Mouse (Mus musculus) midbrain, embryonic 16.5 days (tissue): ENCODE results near the gene Fam222b. TPM values are rescaled to one million over a fixed set of nuclear protein-coding genes. Genes with fewer than 3 reads are reported as not detected.

Source experiments
- ATAC-seq: fragments of 200-750 bp; cut with Nextera tagmentation; 2 replicates; pipeline ENCODE4 v1.8.0; 2017; ENCODE audit warnings: moderate TSS enrichment
- H3K27ac ChIP-seq: fragments of 300-500 bp; sonication (generic); 2 replicates; pipeline ENCODE4 v1.5.1; 2014; ENCODE audit warnings: mild to moderate bottlenecking, low read length, mixed read lengths
- H3K27me3 ChIP-seq: fragments of 300-500 bp; sonication (generic); 2 replicates; pipeline ENCODE4 v1.6.1; 2014; ENCODE audit warnings: low read depth, low read length, mixed read lengths; ENCODE audit not compliant: control insufficient read depth, insufficient read depth
- H3K36me3 ChIP-seq: fragments of 300-500 bp; sonication (generic); 2 replicates; pipeline ENCODE4 v1.6.1; 2014; ENCODE audit warnings: mild to moderate bottlenecking, low read length, moderate library complexity, mixed read lengths; ENCODE audit not compliant: control insufficient read depth, insufficient read depth
- H3K4me1 ChIP-seq: fragments of 300-500 bp; sonication (generic); 2 replicates; pipeline ENCODE4 v1.6.1; 2014; ENCODE audit warnings: mild to moderate bottlenecking, low read length, mixed read lengths; ENCODE audit not compliant: control insufficient read depth, insufficient read depth
- H3K4me2 ChIP-seq: fragments of 300-500 bp; sonication (generic); 2 replicates; pipeline ENCODE4 v1.6.1; 2014; ENCODE audit warnings: mild to moderate bottlenecking, low read length, mixed read lengths
- H3K4me3 ChIP-seq: fragments of 300-500 bp; sonication (generic); 2 replicates; pipeline ENCODE4 v1.5.1; 2014; ENCODE audit warnings: low read depth, mild to moderate bottlenecking, low read length, moderate library complexity, mixed read lengths
- H3K9ac ChIP-seq: fragments of 300-500 bp; sonication (generic); 2 replicates; pipeline ENCODE4 v1.6.1; 2014; ENCODE audit warnings: low read depth, low read length, mixed read lengths
- H3K9me3 ChIP-seq: fragments of 300-500 bp; sonication (generic); replicated peaks from 2 replicates; pipeline ENCODE4 v1.6.1; 2014; ENCODE audit warnings: mild to moderate bottlenecking, low read length, mixed read lengths; ENCODE audit not compliant: control insufficient read depth, poor library complexity, severe bottlenecking
- whole genome bisulfite sequencing: fragments of 180-500 bp; shearing (Covaris S2); extraction: QIAGEN DNeasy Blood & Tissue Kit; methylation state at CpG from one replicate; pipeline ENCODE4 v1.1.7; 2014; 5-methylcytosine and 5-hydroxymethylcytosine counted together
- polyA plus RNA-seq: library from polyadenylated mRNA; unstranded; fragments of >200 nt; fragmentation: Nextera tagmentation; extraction: Ambion mirVana; gene quantifications from 2 replicates; pipeline ENCODE4 v1.2.1, GENCODE M21; 2015

Fam222b gene
- polyA plus RNA-seq, 1 experiment from 2014 or later: 28.7 TPM

GRCm38 (mm10) chr11:78153778-78154177 lies 59.3 kb downstream of the Fam222b start:
- WGBS: 79% methylated on average over 13 of the region's 13 CpGs
- H3K36me3 ChIP-seq: peaks cover 22% of the 10 kb centered on the region
- no peak for ATAC-seq
- peak overlapping the region; percentile 80 for H3K27ac ChIP-seq
- no peaks in the 10 kb centered on the region for H3K27me3 ChIP-seq
- H3K4me3 ChIP-seq: no peak overlapping the region
- no peak overlapping the region for H3K9ac ChIP-seq
- no peak overlapping the region for H3K4me2 ChIP-seq
- no peaks in the 10 kb centered on the region for H3K9me3 ChIP-seq
- H3K4me1 ChIP-seq: peaks cover 8% of the 10 kb centered on the region; the same call in 1 of the 2 replicates

GRCm38 (mm10) chr11:78155674-78156073 lies 61.2 kb downstream of the Fam222b start:
- no peak for ATAC-seq
- peaks cover 10% of the 10 kb centered on the region; the same call in 1 of the 2 replicates for H3K4me1 ChIP-seq
- H3K36me3 ChIP-seq: peaks cover 30% of the 10 kb centered on the region
- H3K27me3 ChIP-seq: no peaks in the 10 kb centered on the region
- H3K9me3 ChIP-seq: no peaks in the 10 kb centered on the region
- no peak overlapping the region for H3K9ac ChIP-seq
- no peak overlapping the region for H3K27ac ChIP-seq
- no peak overlapping the region for H3K4me3 ChIP-seq
- 64% methylated on average over 5 of the region's 5 CpGs for WGBS
- H3K4me2 ChIP-seq: no peak overlapping the region

- WGBS: 56% methylated on average over 6 of the region's 6 CpGs
- H3K4me3 ChIP-seq: no peak overlapping the region
- H3K36me3 ChIP-seq: peaks cover 34% of the 10 kb centered on the region
- H3K4me1 ChIP-seq: peaks cover 10% of the 10 kb centered on the region; the same call in 1 of the 2 replicates
- H3K9me3 ChIP-seq: no peaks in the 10 kb centered on the region
- H3K27ac ChIP-seq: no peak overlapping the region; the same call in 1 of the 2 replicates
- H3K4me2 ChIP-seq: no peak overlapping the region
- ATAC-seq: no peak
- H3K9ac ChIP-seq: no peak overlapping the region
- no peaks in the 10 kb centered on the region for H3K27me3 ChIP-seq
Observed at GRCm38 (mm10) chr11:78156156-78156699, 61.8 kb downstream of the Fam222b start.

DNA sequence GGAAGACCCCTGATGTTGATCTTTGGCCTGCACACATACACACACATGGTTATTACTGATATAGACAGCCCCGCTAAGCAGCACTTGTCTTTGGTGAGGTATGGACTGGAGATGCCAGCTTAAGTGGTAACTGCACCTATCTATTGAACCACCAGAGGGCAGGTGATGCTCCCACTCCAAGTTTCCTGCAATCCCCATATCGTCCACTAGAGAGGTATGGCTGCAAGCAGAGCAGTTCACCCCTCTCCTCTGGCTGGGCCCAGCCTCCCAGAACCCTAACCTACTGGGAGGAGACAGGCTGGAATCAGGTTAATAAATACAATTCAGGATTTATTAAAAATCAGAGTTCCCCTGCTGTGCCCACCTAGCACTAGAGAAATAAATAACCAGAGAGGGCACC lies 64.6 kb downstream of the Fam222b start:
- Histone ChIP-seq H3K4me1 (peaks cover 27% of the 10 kb centered on the region), H3K27ac (no peak overlapping the region)

DNA sequence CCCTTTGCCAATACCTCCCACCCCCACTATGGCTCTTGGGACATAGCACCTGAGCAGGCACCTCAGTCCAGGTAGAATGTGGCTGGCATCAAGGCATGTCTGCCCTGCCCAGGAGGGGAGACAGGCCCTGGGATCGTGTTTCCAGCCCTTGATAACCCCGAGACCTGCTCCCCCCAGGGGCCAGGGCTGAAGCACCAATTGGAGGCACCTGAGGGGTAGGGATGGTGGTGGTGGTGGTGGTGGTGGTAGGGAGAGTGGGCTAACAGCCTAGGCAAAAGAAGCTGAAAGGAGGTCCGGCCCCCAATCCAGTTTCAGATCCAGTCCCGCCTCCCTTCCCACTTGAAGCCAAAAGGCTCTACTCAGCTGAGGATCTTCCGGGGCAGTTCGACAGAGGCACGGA lies 65.1 kb downstream of the Fam222b start:
- H3K9me3 ChIP-seq: no peaks in the 10 kb centered on the region
- H3K4me2 ChIP-seq: no peak overlapping the region
- ATAC-seq: no peak
- no peak overlapping the region for H3K4me3 ChIP-seq
- H3K4me1 ChIP-seq: peaks cover 25% of the 10 kb centered on the region
- no peak overlapping the region for H3K9ac ChIP-seq
- WGBS: 78% methylated on average over 7 of the region's 7 CpGs
- no peaks in the 10 kb centered on the region for H3K27me3 ChIP-seq
- no peak overlapping the region for H3K27ac ChIP-seq
- peaks cover 28% of the 10 kb centered on the region for H3K36me3 ChIP-seq

More for the DNA sequence above, 64.6 kb downstream of the Fam222b start:
- Histone ChIP-seq H3K36me3 (peaks cover 30% of the 10 kb centered on the region), H3K9ac (no peak overlapping the region), H3K9me3 (no peaks in the 10 kb centered on the region), H3K4me2 (no peak overlapping the region), H3K4me3 (no peak overlapping the region), H3K27me3 (no peaks in the 10 kb centered on the region)
- ATAC-seq: peak; percentile 14; the same call in 1 of the 2 replicates
- WGBS: 27% methylated on average over 2 of the region's 2 CpGs

DNA sequence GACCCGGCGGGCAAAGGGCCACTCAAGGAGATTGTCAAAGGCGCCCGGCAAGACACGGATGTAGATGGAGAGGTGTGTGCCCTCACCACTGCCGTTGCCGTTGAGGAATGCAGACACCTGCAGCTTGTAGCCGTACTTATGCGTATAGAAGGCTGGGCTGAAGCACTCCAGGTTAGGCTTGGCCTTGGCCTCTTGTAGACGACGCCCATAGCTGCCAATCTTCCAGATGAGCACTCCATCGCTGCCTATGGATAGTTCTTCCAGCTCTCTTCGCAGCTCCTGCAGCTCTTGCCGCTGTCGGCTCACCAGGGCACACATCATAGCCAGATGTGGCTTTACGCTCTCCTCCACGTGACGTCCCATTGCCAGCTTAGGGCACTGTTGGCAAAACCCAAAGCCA lies 65.7 kb downstream of the Fam222b start:
- 90% methylated on average over 18 of the region's 18 CpGs for WGBS
- H3K4me3 ChIP-seq: no peak overlapping the region

DNA sequence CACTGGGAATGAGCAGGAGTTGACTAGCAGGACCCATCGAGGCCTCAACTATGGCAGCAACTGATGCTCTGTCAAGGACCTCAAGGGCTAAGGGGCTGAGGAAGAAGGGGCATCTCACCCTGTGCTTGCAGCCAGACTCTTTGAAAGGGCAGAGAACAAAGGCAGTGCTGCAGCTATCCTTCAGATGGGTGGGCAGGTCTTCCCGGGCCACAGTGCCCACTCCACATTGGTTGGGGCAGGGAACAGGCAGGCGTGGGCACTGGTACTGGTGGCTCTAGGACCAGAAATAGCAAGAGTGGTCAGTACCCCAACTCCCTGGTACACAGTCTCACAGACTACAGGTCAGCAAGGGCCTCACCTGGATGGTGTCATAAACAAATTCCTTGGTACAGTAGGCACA lies 66.2 kb downstream of the Fam222b start:
- Histone ChIP-seq H3K9ac (no peak overlapping the region), H3K4me1 (peaks cover 23% of the 10 kb centered on the region), H3K36me3 (peaks cover 24% of the 10 kb centered on the region), H3K27ac (no peak overlapping the region), H3K27me3 (no peaks in the 10 kb centered on the region), H3K4me2 (no peak overlapping the region), H3K4me3 (no peak overlapping the region), H3K9me3 (no peaks in the 10 kb centered on the region)
- ATAC-seq: no peak
- WGBS: 91% methylated on average over 3 of the region's 3 CpGs

More for the DNA sequence above, 65.7 kb downstream of the Fam222b start:
- peaks cover 24% of the 10 kb centered on the region for H3K36me3 ChIP-seq
- H3K27ac ChIP-seq: no peak overlapping the region
- H3K9me3 ChIP-seq: no peaks in the 10 kb centered on the region
- H3K4me2 ChIP-seq: no peak overlapping the region
- ATAC-seq: no peak
- no peak overlapping the region for H3K9ac ChIP-seq
- no peaks in the 10 kb centered on the region for H3K27me3 ChIP-seq
- H3K4me1 ChIP-seq: peaks cover 22% of the 10 kb centered on the region

DNA sequence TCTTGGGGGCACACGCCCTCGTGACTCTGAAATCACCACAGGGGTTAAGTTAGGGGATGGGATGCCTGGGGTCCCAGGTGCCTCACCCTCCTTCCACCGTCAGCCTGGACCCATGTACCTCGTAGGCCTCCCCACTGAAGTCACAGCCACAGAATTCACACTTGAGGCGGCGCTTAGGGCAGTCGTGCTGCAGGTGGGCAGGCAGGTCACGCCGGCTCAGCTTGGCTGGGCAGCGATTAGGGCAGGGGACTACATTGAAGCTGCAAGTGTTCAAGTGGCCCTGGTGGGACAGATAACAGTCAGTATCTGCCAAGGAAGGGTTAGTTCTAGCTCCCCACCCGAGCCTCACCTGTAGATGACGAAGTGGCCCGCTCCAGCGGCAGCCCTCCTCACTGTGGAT lies 66.7 kb downstream of the Fam222b start:
- Histone ChIP-seq H3K4me2 (no peak overlapping the region), H3K4me1 (peaks cover 28% of the 10 kb centered on the region), H3K9ac (no peak overlapping the region), H3K27me3 (no peaks in the 10 kb centered on the region), H3K27ac (no peak overlapping the region), H3K36me3 (peaks cover 24% of the 10 kb centered on the region), H3K4me3 (no peak overlapping the region), H3K9me3 (no peaks in the 10 kb centered on the region)
- no peak for ATAC-seq
- WGBS: 93% methylated on average over 14 of the region's 14 CpGs

GRCm38 (mm10) chr11:78161968-78162367 lies 67.5 kb downstream of the Fam222b start:
- Histone ChIP-seq H3K4me2 (peak overlapping the region; percentile 67), H3K4me3 (no peak overlapping the region), H3K9me3 (no peaks in the 10 kb centered on the region), H3K4me1 (peaks cover 31% of the 10 kb centered on the region), H3K27ac (peak overlapping the region; percentile 63), H3K36me3 (peaks cover 24% of the 10 kb centered on the region), H3K27me3 (no peaks in the 10 kb centered on the region), H3K9ac (0 out of 2 replicates have a peak overlapping the region, but pooled peaks have one; percentile 17)
- 61% methylated on average over 4 of the region's 4 CpGs for WGBS
- ATAC-seq: no peak
